Mouse (Mus musculus) forebrain, postnatal 0 days (tissue): ENCODE data around the gene Lonp1. TPM values are rescaled to one million over a fixed set of nuclear protein-coding genes. Genes with fewer than 3 reads are reported as not detected.

Experiments
- ATAC-seq: fragments of 200-750 bp; cut with Nextera tagmentation; 2 replicates; pipeline ENCODE4 v1.8.0; 2017; ENCODE audit warnings: mild to moderate bottlenecking, moderate library complexity
- DNase-seq: peaks from one replicate; pipeline ENCODE4 v3.0.0-alpha.2; 2015
- H3K27ac ChIP-seq: fragments of 300-500 bp; sonication (generic); 2 replicates; pipeline ENCODE4 v1.5.1; 2014; ENCODE audit warnings: low read depth, mild to moderate bottlenecking, antibody characterized with exemption, low read length, moderate library complexity, mixed read lengths
- H3K27me3 ChIP-seq: fragments of 300-500 bp; sonication (generic); 2 replicates; pipeline ENCODE4 v1.6.1; 2014; ENCODE audit warnings: mild to moderate bottlenecking, low read length, mixed read lengths; ENCODE audit not compliant: insufficient read depth
- H3K36me3 ChIP-seq: fragments of 300-500 bp; sonication (generic); 2 replicates; pipeline ENCODE4 v1.6.1; 2014; ENCODE audit warnings: mild to moderate bottlenecking, moderate library complexity; ENCODE audit not compliant: insufficient read depth
- H3K4me1 ChIP-seq: fragments of 300-500 bp; sonication (generic); 2 replicates; pipeline ENCODE4 v1.6.1; 2014; ENCODE audit warnings: antibody characterized with exemption; ENCODE audit not compliant: insufficient read depth
- H3K4me2 ChIP-seq: fragments of 300-500 bp; sonication (generic); 2 replicates; pipeline ENCODE4 v1.6.1; 2014; ENCODE audit warnings: low read depth, mild to moderate bottlenecking, moderate library complexity
- H3K4me3 ChIP-seq: fragments of 300-500 bp; sonication (generic); 2 replicates; pipeline ENCODE4 v1.5.1; 2014; ENCODE audit warnings: low read depth, low read length, mixed read lengths
- H3K9ac ChIP-seq: fragments of 300-500 bp; sonication (generic); 2 replicates; pipeline ENCODE4 v1.6.1; 2014; ENCODE audit warnings: mild to moderate bottlenecking
- H3K9me3 ChIP-seq: fragments of 300-500 bp; sonication (generic); 2 replicates; pipeline ENCODE4 v1.6.1; 2016; ENCODE audit warnings: low read length
- CTCF ChIP-seq: sonication (generic); IDR thresholded peaks from 2 replicates; pipeline ENCODE4 v1.5.1; 2016; ENCODE audit warnings: antibody characterized with exemption, control low read depth, low read depth
- WGBS: fragments of 180-500 bp; shearing (Covaris S2); extraction: QIAGEN DNeasy Blood & Tissue Kit; methylation state at CpG from one replicate; pipeline ENCODE4 v1.1.7; 2014; 5-methylcytosine and 5-hydroxymethylcytosine counted together
- polyA plus RNA-seq: library from polyadenylated mRNA; unstranded; fragments of >200 nt; fragmentation: Nextera tagmentation; extraction: Ambion mirVana; gene quantifications from 2 replicates; pipeline ENCODE4 v1.2.1, GENCODE M21; 2015
- total RNA-seq: library from RNA; depleted of rRNA; stranded (reverse); fragments of >200 nt; gene quantifications from 2 replicates; pipeline ENCODE4 v1.2.3, GENCODE M21; 2014

The Lonp1 gene
- total and polyA plus RNA-seq, 2 experiments from 2014 or later, result 38.2 to 76.3 TPM

DNA sequence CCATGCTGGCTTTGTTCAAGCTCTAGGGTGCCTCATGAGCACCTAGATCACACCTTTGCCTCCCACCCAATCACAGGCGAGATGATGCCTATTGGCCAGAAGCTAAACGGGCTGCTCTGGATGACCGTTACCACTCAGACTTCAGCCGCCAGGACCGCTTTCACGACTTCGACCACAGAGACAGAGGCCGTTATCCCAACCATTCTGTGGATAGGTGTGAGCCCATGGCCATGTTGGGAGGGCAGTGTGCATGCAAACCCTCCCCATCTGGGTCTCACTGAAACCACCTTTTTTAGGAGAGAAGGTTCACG lies 22.7 kb downstream of the Lonp1 start:
- H3K4me1 ChIP-seq, result peaks cover 7% of the 10 kb centered on the region
- WGBS, result 92% methylated on average over 9 of the region's 9 CpGs
- no peak overlapping the region for H3K4me3 ChIP-seq
- ATAC-seq (no peak), DNase-seq (no peak)
- no peak overlapping the region for H3K27ac ChIP-seq
- no peaks in the 10 kb centered on the region for H3K27me3 ChIP-seq
- H3K4me2 ChIP-seq, result no peak overlapping the region
- H3K9ac ChIP-seq, result no peak overlapping the region
- TF ChIP-seq CTCF, result no peak
- no peaks in the 10 kb centered on the region for H3K9me3 ChIP-seq
- H3K36me3 ChIP-seq, result peaks cover 81% of the 10 kb centered on the region

DNA sequence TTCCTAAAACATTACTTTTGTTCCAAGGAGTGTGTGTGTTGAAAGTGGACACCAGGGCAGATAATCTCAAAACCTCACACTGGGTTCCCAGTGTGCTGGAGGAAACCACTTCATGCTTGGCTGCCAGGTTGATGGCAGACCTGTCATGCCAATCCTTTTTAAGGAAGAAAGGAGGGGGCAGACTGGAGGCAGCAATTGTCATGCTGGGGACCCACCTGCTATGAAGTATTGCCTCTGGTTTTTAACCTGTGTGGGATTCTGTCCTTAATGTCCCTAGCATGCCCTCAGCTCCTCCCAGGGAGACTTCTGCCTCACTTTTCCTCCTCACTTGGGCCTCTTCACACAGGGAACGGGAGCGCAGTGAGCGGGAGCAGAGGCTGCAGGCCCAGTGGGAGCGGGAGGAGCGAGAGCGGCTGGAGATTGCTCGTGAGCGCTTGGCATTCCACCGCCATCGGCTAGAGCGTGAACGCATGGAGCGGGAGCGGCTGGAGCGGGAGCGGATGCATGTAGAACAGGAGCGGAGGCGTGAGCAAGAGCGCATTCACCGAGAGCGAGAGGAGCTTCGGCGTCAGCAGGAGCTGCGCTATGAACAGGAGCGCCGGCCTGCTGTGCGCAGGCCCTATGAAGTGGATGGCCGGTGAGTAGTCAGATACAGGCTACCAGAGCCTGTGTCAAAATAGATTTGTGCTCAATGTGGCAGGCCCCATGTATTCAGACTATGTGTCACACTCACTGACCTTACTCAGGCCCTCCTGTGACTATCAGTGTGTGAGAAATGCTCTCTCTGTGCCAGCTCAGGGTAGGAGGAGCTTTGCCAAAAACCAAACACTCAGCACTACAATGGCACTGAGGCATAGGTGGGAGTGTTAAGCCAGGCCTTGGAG lies 23.3 kb downstream of the Lonp1 start:
- H3K9ac ChIP-seq, result no peak overlapping the region
- no peak overlapping the region for H3K4me2 ChIP-seq
- 0 out of 2 replicates have a peak, but pooled peaks cover under 1% of the 10 kb centered on the region for H3K4me1 ChIP-seq
- DNase-seq (no peak), ATAC-seq (no peak)
- no peaks in the 10 kb centered on the region for H3K27me3 ChIP-seq
- H3K9me3 ChIP-seq, result no peaks in the 10 kb centered on the region
- H3K27ac ChIP-seq, result no peak overlapping the region
- peaks cover 81% of the 10 kb centered on the region for H3K36me3 ChIP-seq
- no peak for TF ChIP-seq CTCF
- WGBS, result 94% methylated on average over 28 of the region's 28 CpGs
- H3K4me3 ChIP-seq, result no peak overlapping the region

DNA sequence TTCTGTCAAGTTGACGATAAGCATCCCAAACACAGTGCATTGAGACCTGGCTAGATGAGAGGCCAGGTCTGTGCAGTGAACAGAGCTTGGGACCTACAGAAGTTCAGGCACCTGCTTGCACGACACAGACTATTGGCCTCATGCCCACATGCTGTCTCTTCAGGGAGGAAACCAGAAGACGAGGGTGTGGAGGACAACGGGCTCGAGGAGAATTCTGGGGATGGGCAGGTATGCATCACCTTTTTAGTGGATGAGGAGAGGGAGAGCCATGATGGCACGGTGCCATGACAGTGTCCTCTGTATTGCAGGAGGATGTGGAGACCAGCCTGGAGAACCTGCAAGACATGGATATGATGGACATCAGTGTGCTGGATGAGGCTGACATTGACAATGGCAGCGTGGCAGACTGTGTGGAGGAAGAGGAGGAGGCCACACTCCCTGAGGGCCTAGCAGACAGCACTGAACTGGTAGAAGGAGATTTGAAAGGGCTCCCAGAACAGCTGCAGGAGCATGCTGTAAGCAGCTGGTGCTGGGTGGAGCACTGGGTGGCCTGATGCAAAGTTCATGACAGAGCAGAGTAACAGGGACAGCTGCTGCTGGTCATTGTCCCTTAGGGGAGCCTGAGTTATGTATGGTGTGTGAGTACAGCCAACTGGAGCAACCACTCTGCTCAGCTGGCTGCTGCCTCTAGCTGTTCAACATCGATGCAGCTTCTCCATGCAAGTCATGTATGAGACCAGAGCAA lies 33.0 kb downstream of the Lonp1 start:
- no peak for ATAC-seq
- no peak for TF ChIP-seq CTCF
- no peaks in the 10 kb centered on the region for H3K9me3 ChIP-seq
- no peaks in the 10 kb centered on the region for H3K27me3 ChIP-seq
- H3K9ac ChIP-seq, result no peak overlapping the region
- no peak overlapping the region for H3K27ac ChIP-seq
- peaks cover 90% of the 10 kb centered on the region for H3K36me3 ChIP-seq
- DNase-seq, result no peak
- H3K4me3 ChIP-seq, result no peak overlapping the region
- WGBS, result 81% methylated on average over 8 of the region's 8 CpGs
- H3K4me2 ChIP-seq, result no peak overlapping the region
- no peaks in the 10 kb centered on the region for H3K4me1 ChIP-seq

DNA sequence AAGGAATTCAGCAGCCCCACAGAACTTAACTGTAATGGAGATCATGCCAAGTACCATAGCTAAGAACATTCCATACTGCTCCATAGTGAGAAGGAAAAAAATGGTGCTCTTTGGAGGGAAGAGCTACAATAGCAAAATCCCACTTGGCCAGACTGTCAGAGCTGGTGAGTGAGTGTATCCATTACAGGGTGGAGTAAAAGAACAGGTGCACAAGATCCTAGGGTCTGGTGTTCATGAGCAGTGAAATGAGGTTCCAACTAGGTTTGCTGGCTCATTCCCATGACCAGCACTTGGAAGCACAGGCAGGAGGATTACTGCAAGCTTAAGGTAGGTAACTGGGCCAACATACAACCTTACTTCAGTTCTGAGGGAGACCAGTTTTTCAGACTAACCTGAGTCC lies 34.1 kb downstream of the Lonp1 start:
- Histone ChIP-seq H3K9ac (no peak overlapping the region), H3K4me3 (no peak overlapping the region), H3K9me3 (no peaks in the 10 kb centered on the region), H3K27ac (no peak overlapping the region), H3K4me2 (no peak overlapping the region), H3K4me1 (no peaks in the 10 kb centered on the region), H3K36me3 (peaks cover 94% of the 10 kb centered on the region), H3K27me3 (no peaks in the 10 kb centered on the region)
- TF ChIP-seq CTCF, result no peak
- no peak for DNase-seq
- ATAC-seq, result no peak

GRCm38 (mm10) chr17:56588921-56589320 lies 37.8 kb downstream of the Lonp1 start:
- Histone ChIP-seq H3K27ac (no peak overlapping the region), H3K4me2 (no peak overlapping the region), H3K4me1 (peaks cover 15% of the 10 kb centered on the region), H3K9me3 (no peaks in the 10 kb centered on the region), H3K4me3 (no peak overlapping the region), H3K36me3 (peaks cover 69% of the 10 kb centered on the region), H3K27me3 (no peaks in the 10 kb centered on the region), H3K9ac (no peak overlapping the region)
- ATAC-seq, result no peak
- TF ChIP-seq CTCF, result no peak
- 97% methylated on average over 4 of the region's 4 CpGs for WGBS
- DNase-seq, result no peak

GRCm38 (mm10) chr17:56587773-56588172 lies 38.9 kb downstream of the Lonp1 start:
- 84% methylated on average over 1 of the region's 1 CpGs for WGBS
- TF ChIP-seq CTCF, result no peak
- Histone ChIP-seq H3K4me3 (no peak overlapping the region), H3K36me3 (peaks cover 61% of the 10 kb centered on the region), H3K27ac (no peak overlapping the region), H3K4me2 (no peak overlapping the region), H3K27me3 (no peaks in the 10 kb centered on the region), H3K4me1 (peaks cover 23% of the 10 kb centered on the region), H3K9ac (no peak overlapping the region), H3K9me3 (no peaks in the 10 kb centered on the region)
- DNase-seq (no peak), ATAC-seq (no peak)

- DNase-seq (no peak), ATAC-seq (no peak)
- TF ChIP-seq CTCF, result no peak
- Histone ChIP-seq H3K27me3 (no peaks in the 10 kb centered on the region), H3K36me3 (peaks cover 61% of the 10 kb centered on the region), H3K4me2 (peak overlapping the region; percentile 59), H3K9me3 (no peaks in the 10 kb centered on the region), H3K4me3 (peak overlapping the region; percentile 86), H3K27ac (peak overlapping the region; percentile 97), H3K4me1 (peaks cover 30% of the 10 kb centered on the region), H3K9ac (peak overlapping the region; percentile 88)
- under 1% methylated on average over 61 of the region's 61 CpGs for WGBS
These were observed 41.4 kb downstream of the Lonp1 start for GRCm38 (mm10) chr17:56585171-56585821.
